9 mouse cellular contexts compared by ENCODE assay signal in genomic region chr2:44556861-44557592, GRCm38 (mm10).
DNase-seq lines count a peak whose midpoint lies in the region; ATAC-seq lines count a peak whose summit lies in the region.
"Had no signal": no experiment of that assay in that cellular context is flagged by ENCODE, and none has a peak within 500 bp of the region (broad histone marks: within the 10 kb centered on the region; RNA-seq: fewer than 3 reads in every experiment).

No protein-coding gene starts in this region.

- no peaks in the 10 kb centered on the region for H3K9me3 ChIP-seq in hindbrain, embryonic 15.5 days
- H3K9me3 ChIP-seq in midbrain, embryonic 12.5 days: no peaks in the 10 kb centered on the region
- H3K9me3 ChIP-seq: G1E had no signal

- WGBS in hindbrain, embryonic 15.5 days: 1% methylated on average over 42 of the region's 42 CpGs
- under 1% methylated on average over 42 of the region's 42 CpGs for WGBS in midbrain, embryonic 12.5 days

- H3K4me2 ChIP-seq in hindbrain, embryonic 15.5 days: peak overlapping the region; percentile 95
- peak overlapping the region; percentile 80 for H3K4me2 ChIP-seq in midbrain, embryonic 12.5 days (replicated peaks)

- H3K9ac ChIP-seq in hindbrain, embryonic 15.5 days: peak overlapping the region; percentile 54
- peak overlapping the region; percentile 62 for H3K9ac ChIP-seq in midbrain, embryonic 12.5 days (replicated peaks)

- DNase-seq in heart, adult 11 months: peak; percentile 89
- no peak for DNase-seq in heart, adult 8-10 months (ENCODE audit: low spot score)
- peak; percentile 5 for DNase-seq in c-Kit-positive CD71-negative TER-119-negative erythroid progenitor cells, embryonic 14.5 days (ENCODE audit: low read depth)
- DNase-seq in frontal cortex, postnatal 10 days (ENCODE audit: low spot score in 2 of 2): peak; percentile 47 to 67
- peak; percentile 50 to 51 for DNase-seq in left cerebral cortex, postnatal 10 days (ENCODE audit: extremely low spot score in 1 of 2, low spot score in 2 of 2)
- DNase-seq in yolk sac, embryonic 10.5 days (ENCODE audit: low spot score): peak; percentile 15

- H3K4me3 ChIP-seq in hindbrain, embryonic 15.5 days: peak overlapping the region; percentile 49
- H3K4me3 ChIP-seq in midbrain, embryonic 12.5 days: peak overlapping the region; percentile 50

- ATAC-seq in hindbrain, embryonic 15.5 days (ENCODE audit: low FRiP score, low read depth): peak; percentile 84
- peak; percentile 90 for ATAC-seq in midbrain, embryonic 12.5 days (ENCODE audit: low FRiP score, low read depth)

- H3K27me3 ChIP-seq in hindbrain, embryonic 15.5 days: no peaks in the 10 kb centered on the region; the same call in 1 of the 2 replicates
- H3K27me3 ChIP-seq in midbrain, embryonic 12.5 days: peaks cover 12% of the 10 kb centered on the region; the same call in 1 of the 2 replicates

- no peak overlapping the region for H3K27ac ChIP-seq in hindbrain, embryonic 15.5 days (replicated peaks)
- H3K27ac ChIP-seq in midbrain, embryonic 12.5 days (replicated peaks): no peak overlapping the region

- no peaks in the 10 kb centered on the region for H3K36me3 ChIP-seq in hindbrain, embryonic 15.5 days
- no peaks in the 10 kb centered on the region for H3K36me3 ChIP-seq in midbrain, embryonic 12.5 days
- H3K36me3 ChIP-seq: G1E had no signal

- intact Hi-C loops in left cerebral cortex, postnatal 10 days (cut with DNase I): no loop called here

- H3K4me1 ChIP-seq in hindbrain, embryonic 15.5 days (replicated peaks): peaks cover 18% of the 10 kb centered on the region
- peaks cover 20% of the 10 kb centered on the region for H3K4me1 ChIP-seq in midbrain, embryonic 12.5 days
